Mouse (Mus musculus) spleen, adult 2 months (tissue): Measurements from ENCODE around the gene Sec24c. TPM values are rescaled to one million over a fixed set of nuclear protein-coding genes. Genes with fewer than 3 reads are reported as not detected.
"Not testable (repeated sequence)": the region's sequence is repeated elsewhere in the genome, so short reads cannot be mapped to it uniquely, and the experiment has no call there.

ENCODE experiments used
- DNase-seq, 2 experiments: peaks; one replicate each; pipeline versions ENCODE4 v3.0.0 to v3.0.0-alpha.2; 2012 to 2021; ENCODE audit warnings: low spot score in 2 of 2, low read depth in 1 of 2
- H3K27ac ChIP-seq: fragments of 200-500 bp; 2 replicates; pipeline ENCODE4 v1.5.1; 2012; ENCODE audit warnings: low read length, inconsistent platforms; ENCODE audit not compliant: insufficient read depth
- H3K27me3 ChIP-seq: fragments of 200-500 bp; 2 replicates; pipeline ENCODE4 v1.6.1; 2012; ENCODE audit warnings: mild to moderate bottlenecking, moderate library complexity, low read length, inconsistent platforms; ENCODE audit not compliant: control insufficient read depth, insufficient read depth
- H3K36me3 ChIP-seq: fragments of 200-500 bp; 2 replicates; pipeline ENCODE4 v1.6.1; 2012; ENCODE audit warnings: mild to moderate bottlenecking, low read length, inconsistent platforms; ENCODE audit not compliant: control insufficient read depth, insufficient read depth
- H3K4me1 ChIP-seq: fragments of 200-500 bp; 2 replicates; pipeline ENCODE4 v1.6.1; 2011; ENCODE audit warnings: inconsistent platforms; ENCODE audit not compliant: control insufficient read depth, insufficient read depth, insufficient read length
- H3K4me3 ChIP-seq: fragments of 200-500 bp; 2 replicates; pipeline ENCODE4 v1.5.1; 2011; ENCODE audit warnings: mild to moderate bottlenecking, inconsistent platforms; ENCODE audit not compliant: insufficient read depth, insufficient read length; ENCODE audit errors: extremely low read depth
- CTCF ChIP-seq: fragments of 200-500 bp; IDR thresholded peaks from 2 replicates; pipeline ENCODE4 v1.5.1; 2011; ENCODE audit warnings: mild to moderate bottlenecking, inconsistent platforms; ENCODE audit not compliant: insufficient read depth, insufficient read length, insufficient replicate concordance; ENCODE audit errors: extremely low read depth
- POLR2A ChIP-seq: fragments of 200-500 bp; IDR thresholded peaks from 2 replicates; pipeline ENCODE4 v1.6.1; 2011; ENCODE audit warnings: low read depth, low read length, inconsistent platforms
- WGBS: fragments of 180-500 bp; shearing (Covaris S2); methylation state at CpG from one replicate; pipeline ENCODE4 v1.1.7; 2018; 5-methylcytosine and 5-hydroxymethylcytosine counted together
- polyA plus RNA-seq: library from polyadenylated mRNA; depleted of rRNA; stranded (reverse); fragments of >200 nt; gene quantifications from 2 replicates; pipeline ENCODE4 v1.2.3, GENCODE M21; 2012; rRNA removed

The Sec24c gene
- 181 and 239 TPM in 2 replicates for polyA plus RNA-seq

GRCm38 (mm10) chr14:20674064-20674833, at the start of gene Sec24c:
Gene Sec24c, plus strand, starts transcription at chr14:20674308.
- Histone ChIP-seq H3K27me3 (no peaks in the 10 kb centered on the region), H3K36me3 (peaks cover 13% of the 10 kb centered on the region), H3K4me1 (no peaks in the 10 kb centered on the region; the same call in 1 of the 2 replicates), H3K27ac (peak within 1 kb of the TSS; percentile 91), H3K4me3 (peak within 1 kb of the TSS; percentile 91)
- WGBS, result under 1% methylated on average over 43 of the region's 43 CpGs
- TF ChIP-seq POLR2A (peak; percentile 49; the same call in 1 of the 2 replicates), CTCF (no peak)
- DNase-seq, result peak; percentile 95 to 98

DNA sequence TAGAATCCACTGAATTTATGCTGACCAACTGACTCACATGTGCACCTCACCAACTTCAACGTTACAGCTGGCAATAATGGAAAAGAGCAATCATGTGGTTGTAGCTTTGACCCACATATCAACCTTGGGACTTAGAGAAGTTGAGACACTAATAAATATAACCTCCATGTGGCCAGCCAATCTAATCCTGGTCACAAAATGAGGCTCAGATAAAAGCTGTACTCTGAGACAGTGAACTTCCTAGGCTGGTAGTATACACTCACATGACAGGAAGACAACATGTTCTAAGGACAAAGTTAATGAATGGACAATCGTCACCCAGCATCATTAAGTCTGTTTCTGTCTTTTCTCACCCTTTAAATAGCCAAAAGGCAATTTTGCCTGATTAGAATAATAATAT, 47.7 kb upstream of the Sec24c start:
- 79% methylated on average over 2 of the region's 2 CpGs for WGBS
- H3K4me1 ChIP-seq, result no peaks in the 10 kb centered on the region
- TF ChIP-seq POLR2A (no peak), CTCF (no peak)
- H3K36me3 ChIP-seq, result no peaks in the 10 kb centered on the region
- H3K27ac ChIP-seq, result no peak overlapping the region
- H3K27me3 ChIP-seq, result no peaks in the 10 kb centered on the region
- H3K4me3 ChIP-seq, result no peak overlapping the region
- DNase-seq, result no peak

- Histone ChIP-seq H3K27me3 (no peaks in the 10 kb centered on the region), H3K36me3 (no peaks in the 10 kb centered on the region), H3K27ac (no peak overlapping the region), H3K4me1 (no peaks in the 10 kb centered on the region), H3K4me3 (no peak overlapping the region)
- TF ChIP-seq CTCF, result no peak
- TF ChIP-seq POLR2A, result no peak
- no peak for DNase-seq
- 90% methylated on average over 3 of the region's 3 CpGs for WGBS
Observed at GRCm38 (mm10) chr14:20626971-20627370, 47.1 kb upstream of the Sec24c start.

DNA sequence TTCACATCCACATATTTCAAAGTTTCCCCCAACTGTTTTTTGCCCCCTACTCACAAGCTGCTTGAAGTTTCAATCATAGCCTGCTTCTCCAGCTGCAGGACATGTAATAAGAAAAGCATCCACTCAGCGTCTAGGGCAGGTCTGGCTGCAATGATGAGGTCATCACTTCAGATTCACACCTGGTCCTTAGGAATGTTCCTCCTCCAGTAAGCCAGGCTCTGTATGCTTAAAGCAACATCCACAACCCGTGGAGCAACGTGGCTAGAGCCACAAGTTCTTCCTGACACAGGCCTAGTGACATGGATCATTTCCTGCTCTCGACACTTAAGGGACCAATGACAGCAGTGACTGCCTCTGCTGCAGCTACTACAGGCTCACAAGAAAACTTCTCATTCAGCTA, 42.9 kb upstream of the Sec24c start:
- DNase-seq, result no peak
- no peaks in the 10 kb centered on the region for H3K4me1 ChIP-seq
- TF ChIP-seq CTCF (no peak), POLR2A (no peak)
- no peaks in the 10 kb centered on the region for H3K36me3 ChIP-seq
- no peak overlapping the region for H3K27ac ChIP-seq
- H3K4me3 ChIP-seq, result no peak overlapping the region
- 46% methylated on average over 4 of the region's 4 CpGs for WGBS
- no peaks in the 10 kb centered on the region for H3K27me3 ChIP-seq

DNA sequence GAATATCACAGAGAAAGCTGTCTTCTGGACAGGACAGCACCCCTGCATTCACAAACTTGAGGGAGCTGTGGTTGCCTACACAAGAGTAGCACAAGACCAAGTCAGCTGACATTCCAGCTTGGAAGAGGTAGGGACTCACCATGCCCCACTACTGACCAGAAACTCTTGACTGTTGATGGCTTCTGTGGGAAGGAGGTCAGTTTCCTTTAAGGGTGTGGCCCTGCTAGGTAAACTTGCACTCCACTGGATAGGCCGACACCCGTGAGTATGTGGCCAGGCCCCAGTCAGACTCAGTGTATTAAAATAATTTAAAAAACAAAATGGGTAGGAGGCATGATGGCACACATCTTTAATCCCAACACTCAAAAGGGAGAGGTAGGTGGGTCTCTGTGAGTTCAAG, 38.6 kb upstream of the Sec24c start:
- no peak overlapping the region for H3K4me3 ChIP-seq
- 81% methylated on average over 2 of the region's 2 CpGs for WGBS
- H3K36me3 ChIP-seq, result no peaks in the 10 kb centered on the region
- H3K4me1 ChIP-seq, result no peaks in the 10 kb centered on the region
- TF ChIP-seq POLR2A (no peak), CTCF (no peak)
- no peak for DNase-seq
- no peaks in the 10 kb centered on the region for H3K27me3 ChIP-seq
- H3K27ac ChIP-seq, result no peak overlapping the region

DNA sequence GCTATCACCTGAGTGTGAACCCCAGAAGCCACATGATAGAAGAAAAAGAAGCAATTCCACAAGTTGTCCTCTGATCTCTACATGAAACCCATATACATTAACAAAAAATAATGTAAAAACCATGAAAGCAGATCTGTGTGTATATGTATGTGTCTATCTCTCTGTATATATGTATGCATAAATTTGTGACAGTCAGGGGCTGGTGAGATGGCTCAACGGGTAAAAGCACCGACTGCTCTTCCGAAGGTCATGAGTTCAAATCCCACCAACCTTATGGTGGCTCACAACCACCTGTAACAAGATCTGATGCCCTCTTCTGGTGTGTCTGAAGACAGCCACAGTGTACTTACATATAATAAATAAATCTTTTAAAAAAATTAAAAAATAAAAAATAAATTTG, 37.1 kb upstream of the Sec24c start:
- not testable (repeated sequence) for H3K36me3 ChIP-seq, H3K27me3 ChIP-seq, H3K4me3 ChIP-seq, H3K4me1 ChIP-seq, DNase-seq, H3K27ac ChIP-seq
- 96% methylated on average over 3 of the region's 3 CpGs for WGBS

DNA sequence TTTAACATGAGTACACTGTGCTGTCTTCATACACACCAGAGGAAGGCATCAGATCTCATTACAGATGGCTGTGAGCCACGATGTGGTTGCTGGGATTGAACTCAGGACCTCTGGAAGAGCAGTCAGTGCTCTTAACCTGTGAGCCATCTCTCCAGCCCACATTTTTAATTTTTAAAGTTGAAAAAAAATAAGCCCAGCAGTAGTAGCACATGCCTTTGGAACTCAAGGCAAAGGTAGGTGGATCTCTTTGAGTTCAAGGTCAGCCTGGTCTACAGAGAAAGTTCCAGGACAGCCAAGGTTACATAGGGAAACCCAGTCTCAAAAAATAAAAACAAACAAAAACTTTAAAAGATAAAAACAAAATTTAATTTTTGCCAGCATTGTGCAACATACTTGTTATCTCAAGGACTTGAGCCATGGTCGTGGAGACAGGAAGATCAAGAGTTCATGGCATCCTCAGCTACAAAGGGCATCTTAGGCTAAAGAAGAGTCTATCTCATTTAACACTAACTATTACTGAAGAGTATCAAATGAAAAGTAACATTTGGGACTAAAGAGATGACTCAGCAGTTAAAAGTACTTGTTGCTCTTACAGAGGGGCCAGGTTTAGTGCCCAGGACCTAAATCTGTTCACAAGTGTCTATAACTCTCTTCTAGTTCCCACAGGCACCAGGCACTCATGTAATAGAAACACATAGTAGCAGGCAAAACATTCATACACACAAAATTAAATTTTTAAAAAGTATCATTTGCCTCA, 36.1 kb upstream of the Sec24c start:
- H3K4me3 ChIP-seq, result no peak overlapping the region
- H3K4me1 ChIP-seq, result no peaks in the 10 kb centered on the region
- H3K27me3 ChIP-seq, result no peaks in the 10 kb centered on the region
- DNase-seq, result no peak
- 75% methylated on average over 2 of the region's 2 CpGs for WGBS
- H3K27ac ChIP-seq, result no peak overlapping the region
- TF ChIP-seq POLR2A (no peak), CTCF (no peak)
- H3K36me3 ChIP-seq, result no peaks in the 10 kb centered on the region
